Mouse (Mus musculus) heart, embryonic 14.5 days (tissue): ENCODE data around the gene Spg7. TPM values are rescaled to one million over a fixed set of nuclear protein-coding genes. Genes with fewer than 3 reads are reported as not detected.
A peak's percentile ranks its signal among the peaks of the same experiment; 100 is the strongest.

Experiments used
- ATAC-seq: fragments of 200-750 bp; cut with Nextera tagmentation; 2 replicates; pipeline ENCODE4 v1.8.0; 2017; ENCODE audit warnings: low read depth, moderate TSS enrichment; ENCODE audit not compliant: insufficient number of reproducible peaks, insufficient read depth, low FRiP score
- H3K27ac ChIP-seq, 2 experiments: fragments of 200-500 bp in 1 of 2; fragments of 300-500 bp in 1 of 2; sonication (generic) in 1 of 2; replicated peaks in 1 of 2; 2 replicates each; pipeline ENCODE4 v1.5.1; 2012 to 2014; ENCODE audit warnings: low read depth in 2 of 2, low read length in 2 of 2, control low read depth in 1 of 2, mild to moderate bottlenecking in 1 of 2, mixed read lengths in 1 of 2; ENCODE audit not compliant: control insufficient read depth in 1 of 2, insufficient read depth in 1 of 2
- H3K27me3 ChIP-seq: fragments of 300-500 bp; sonication (generic); 2 replicates; pipeline ENCODE4 v1.6.1; 2014; ENCODE audit warnings: mild to moderate bottlenecking, low read length, control low read depth; ENCODE audit not compliant: control insufficient read depth, insufficient read depth
- H3K36me3 ChIP-seq: fragments of 300-500 bp; sonication (generic); 2 replicates; pipeline ENCODE4 v1.6.1; 2014; ENCODE audit warnings: mild to moderate bottlenecking, control low read depth, low read length, mixed read lengths; ENCODE audit not compliant: control insufficient read depth, insufficient read depth
- H3K4me1 ChIP-seq, 2 experiments: fragments of 200-500 bp in 1 of 2; fragments of 300-500 bp in 1 of 2; sonication (generic) in 1 of 2; 2 replicates each; pipeline ENCODE4 v1.6.1; 2012 to 2014; ENCODE audit warnings: low read length in 2 of 2, control low read depth in 1 of 2, mixed read lengths in 1 of 2; ENCODE audit not compliant: control insufficient read depth in 2 of 2, insufficient read depth in 2 of 2
- H3K4me2 ChIP-seq: fragments of 300-500 bp; sonication (generic); 2 replicates; pipeline ENCODE4 v1.6.1; 2014; ENCODE audit warnings: mild to moderate bottlenecking, low read length
- H3K4me3 ChIP-seq, 2 experiments: fragments of 200-500 bp in 1 of 2; fragments of 300-500 bp in 1 of 2; sonication (generic) in 1 of 2; 2 replicates each; pipeline ENCODE4 v1.5.1; 2012 to 2014; ENCODE audit warnings: low read length in 2 of 2, mild to moderate bottlenecking in 2 of 2, control low read depth in 1 of 2, low read depth in 1 of 2, moderate library complexity in 1 of 2; ENCODE audit not compliant: control insufficient read depth in 1 of 2, insufficient read depth in 1 of 2
- H3K9ac ChIP-seq: fragments of 300-500 bp; sonication (generic); 2 replicates; pipeline ENCODE4 v1.6.1; 2014; ENCODE audit warnings: mild to moderate bottlenecking, low read length
- H3K9me3 ChIP-seq: fragments of 300-500 bp; sonication (generic); 2 replicates; pipeline ENCODE4 v1.6.1; 2016; ENCODE audit warnings: low read length, control low read depth; ENCODE audit not compliant: control insufficient read depth
- WGBS: fragments of 180-500 bp; shearing (Covaris S2); extraction: QIAGEN DNeasy Blood & Tissue Kit; methylation state at CpG from one replicate; pipeline ENCODE4 v1.1.7; 2014; 5-methylcytosine and 5-hydroxymethylcytosine counted together
- polyA plus RNA-seq: library from polyadenylated mRNA; unstranded; fragments of >200 nt; fragmentation: Nextera tagmentation; extraction: Ambion mirVana; gene quantifications from 2 replicates; pipeline ENCODE4 v1.2.1, GENCODE M21; 2014

The Spg7 gene
- polyA plus RNA-seq, 1 experiment from 2014 or later, result 64.7 TPM

GRCm38 (mm10) chr8:123033431-123033830 is 29.3 kb upstream of the Spg7 start:
- Histone ChIP-seq H3K4me3 (no peak overlapping the region), H3K9me3 (no peaks in the 10 kb centered on the region), H3K27ac (no peak overlapping the region)

GRCm38 (mm10) chr8:123034171-123034570 is 28.6 kb upstream of the Spg7 start:
- Histone ChIP-seq H3K36me3 (no peaks in the 10 kb centered on the region), H3K27me3 (no peaks in the 10 kb centered on the region), H3K4me1 (peaks cover 2 to 42% of the 10 kb centered on the region in 2 experiments), H3K9me3 (no peaks in the 10 kb centered on the region), H3K4me2 (no peak overlapping the region), H3K27ac (no peak overlapping the region), H3K9ac (no peak overlapping the region), H3K4me3 (no peak overlapping the region)
- WGBS, result 68% methylated on average over 6 of the region's 6 CpGs
- no peak for ATAC-seq

More at GRCm38 (mm10) chr8:123033431-123033830, 29.3 kb upstream of the Spg7 start:
- Histone ChIP-seq H3K27me3 (no peaks in the 10 kb centered on the region), H3K36me3 (no peaks in the 10 kb centered on the region), H3K4me2 (no peak overlapping the region), H3K9ac (no peak overlapping the region), H3K4me1 (peaks cover 2 to 34% of the 10 kb centered on the region in 2 experiments)
- no peak for ATAC-seq

- Histone ChIP-seq H3K4me3 (no peak overlapping the region), H3K9ac (no peak overlapping the region), H3K27ac (no peak overlapping the region), H3K4me2 (no peak overlapping the region), H3K36me3 (no peaks in the 10 kb centered on the region), H3K9me3 (no peaks in the 10 kb centered on the region), H3K4me1 (peaks cover 4 to 59% of the 10 kb centered on the region in 2 experiments), H3K27me3 (no peaks in the 10 kb centered on the region)
- no peak for ATAC-seq
- 34% methylated on average over 3 of the region's 3 CpGs for WGBS
These were observed 25.8 kb upstream of the Spg7 start for GRCm38 (mm10) chr8:123036956-123037355.

GRCm38 (mm10) chr8:123037487-123037886 is 25.3 kb upstream of the Spg7 start:
- Histone ChIP-seq H3K4me3 (no peak overlapping the region), H3K4me1 (peaks cover 4 to 59% of the 10 kb centered on the region in 2 experiments), H3K9ac (no peak overlapping the region), H3K27ac (no peak overlapping the region), H3K4me2 (no peak overlapping the region), H3K9me3 (no peaks in the 10 kb centered on the region), H3K36me3 (no peaks in the 10 kb centered on the region), H3K27me3 (no peaks in the 10 kb centered on the region)
- no peak for ATAC-seq
- 76% methylated on average over 11 of the region's 11 CpGs for WGBS

GRCm38 (mm10) chr8:123038351-123038750 is 24.4 kb upstream of the Spg7 start:
- peaks cover 5 to 61% of the 10 kb centered on the region in 2 experiments for H3K4me1 ChIP-seq
- H3K27me3 ChIP-seq, result no peaks in the 10 kb centered on the region
- 10% methylated on average over 2 of the region's 2 CpGs for WGBS
- no peak overlapping the region for H3K9ac ChIP-seq
- no peak overlapping the region for H3K27ac ChIP-seq
- no peak overlapping the region for H3K4me2 ChIP-seq
- ATAC-seq, result no peak
- H3K4me3 ChIP-seq, result no peak overlapping the region
- no peaks in the 10 kb centered on the region for H3K36me3 ChIP-seq
- no peaks in the 10 kb centered on the region for H3K9me3 ChIP-seq

GRCm38 (mm10) chr8:123039376-123040109 is 23.2 kb upstream of the Spg7 start:
- peak overlapping the region; percentile 88 for H3K4me2 ChIP-seq
- ATAC-seq, result no peak
- peak overlapping the region; percentile 100; the same call in 1 of the 2 replicates for H3K9ac ChIP-seq
- 74% methylated on average over 11 of the region's 11 CpGs for WGBS
- H3K36me3 ChIP-seq, result 0 out of 2 replicates have a peak, but pooled peaks cover 2% of the 10 kb centered on the region
- H3K4me3 ChIP-seq, result peak overlapping the region in 1 of 2 experiments; percentile 99; a peak in 1 of 4 replicates
- H3K9me3 ChIP-seq, result no peaks in the 10 kb centered on the region
- H3K27ac ChIP-seq, result no peak overlapping the region
- H3K4me1 ChIP-seq, result peaks cover 6 to 62% of the 10 kb centered on the region in 2 experiments
- H3K27me3 ChIP-seq, result no peaks in the 10 kb centered on the region

GRCm38 (mm10) chr8:123040110-123040650 is 22.6 kb upstream of the Spg7 start:
- Histone ChIP-seq H3K4me3 (peak overlapping the region in 1 of 2 experiments; percentile 99; a peak in 2 of 4 replicates), H3K36me3 (0 out of 2 replicates have a peak, but pooled peaks cover 3% of the 10 kb centered on the region), H3K9ac (peak overlapping the region; percentile 100), H3K9me3 (no peaks in the 10 kb centered on the region), H3K4me1 (peaks cover 6 to 60% of the 10 kb centered on the region in 2 experiments), H3K4me2 (peak overlapping the region; percentile 88), H3K27me3 (no peaks in the 10 kb centered on the region), H3K27ac (peak overlapping the region in 1 of 2 experiments; percentile 99; a peak in 2 of 4 replicates)
- no peak for ATAC-seq
- whole genome bisulfite sequencing, result 14% methylated on average over 4 of the region's 4 CpGs
